Mouse (Mus musculus) cerebellum, adult 11 months (tissue): Measurements from ENCODE around the gene Mocs3.

Source experiments
- DNase-seq: peaks from one replicate; pipeline ENCODE4 v3.0.0; 2022

Mocs3 gene

GRCm38 (mm10) chr2:168242841-168243240 is 12.4 kb downstream of the Mocs3 start:
- no peak for DNase-seq

GRCm38 (mm10) chr2:168243278-168243677 is 12.9 kb downstream of the Mocs3 start:
- no peak for DNase-seq

GRCm38 (mm10) chr2:168245571-168245970 is 15.1 kb downstream of the Mocs3 start:
- DNase-seq, result no peak

GRCm38 (mm10) chr2:168248167-168248855 is 17.9 kb downstream of the Mocs3 start:
- DNase-seq, result no peak

DNA sequence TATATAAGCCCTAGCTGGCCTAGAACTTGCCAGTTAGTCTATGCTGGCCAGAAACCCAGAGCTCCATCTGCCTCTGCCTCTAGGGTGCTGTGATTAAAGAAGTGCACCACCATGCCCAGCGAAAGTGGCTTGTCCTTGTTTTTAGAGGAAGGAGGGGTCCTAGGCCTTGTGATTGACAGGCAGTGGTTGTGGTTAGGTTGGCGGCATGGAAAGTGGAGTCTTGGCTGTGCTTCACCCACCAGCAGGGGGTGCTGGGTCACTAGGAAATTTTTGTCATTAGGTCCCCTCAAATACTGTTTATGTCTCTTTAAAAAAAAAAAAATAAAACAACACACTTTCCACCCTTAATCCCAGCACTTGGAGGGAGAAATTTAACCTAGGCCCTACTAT is 18.4 kb downstream of the Mocs3 start:
- no peak for DNase-seq

DNA sequence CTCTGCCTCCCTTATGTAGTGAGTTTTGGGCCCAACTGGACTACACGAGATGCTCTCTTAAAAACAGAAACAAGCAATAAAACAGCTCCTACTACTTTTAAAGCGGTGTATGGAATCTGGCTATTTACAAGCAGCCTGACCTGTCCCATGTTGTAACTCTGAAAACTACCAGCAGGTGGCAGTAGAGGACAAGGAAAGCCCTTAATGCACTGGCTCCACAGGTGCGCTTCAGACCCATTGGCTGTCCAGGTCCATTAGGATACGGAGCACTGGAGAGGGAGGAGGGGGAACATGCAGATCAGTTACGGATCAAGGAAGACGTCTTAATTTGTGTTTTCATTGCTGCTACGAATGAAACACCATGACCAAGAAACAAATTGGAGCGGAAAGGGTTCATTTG is 19.8 kb downstream of the Mocs3 start:
- peak; percentile 76 for DNase-seq

- no peak for DNase-seq
Observed at GRCm38 (mm10) chr2:168252639-168253292, 22.3 kb downstream of the Mocs3 start.

DNA sequence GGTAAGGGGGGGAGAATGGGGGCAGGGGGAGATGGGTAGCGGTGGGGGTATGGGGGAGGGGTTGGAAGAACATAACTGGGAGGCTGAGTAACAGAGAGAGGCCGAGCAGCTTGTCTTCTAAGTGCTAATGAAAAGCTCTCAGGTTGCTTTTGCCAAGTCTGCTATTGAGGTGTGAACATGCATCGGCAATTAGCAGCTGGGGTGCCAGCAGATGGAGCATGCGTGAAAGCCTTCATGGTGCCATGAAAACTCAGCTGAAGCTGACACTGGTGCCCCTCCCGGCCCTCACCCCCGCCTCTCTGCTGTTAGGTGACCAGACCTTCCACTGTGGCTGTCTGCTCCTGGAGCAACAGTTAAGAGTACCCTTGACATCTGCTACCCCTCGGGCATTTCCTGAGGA is 23.4 kb downstream of the Mocs3 start:
- no peak for DNase-seq

- no peak for DNase-seq
Observed at GRCm38 (mm10) chr2:168256506-168256905, 26.1 kb downstream of the Mocs3 start.

GRCm38 (mm10) chr2:168257188-168257587 is 26.8 kb downstream of the Mocs3 start:
- DNase-seq, result no peak

DNA sequence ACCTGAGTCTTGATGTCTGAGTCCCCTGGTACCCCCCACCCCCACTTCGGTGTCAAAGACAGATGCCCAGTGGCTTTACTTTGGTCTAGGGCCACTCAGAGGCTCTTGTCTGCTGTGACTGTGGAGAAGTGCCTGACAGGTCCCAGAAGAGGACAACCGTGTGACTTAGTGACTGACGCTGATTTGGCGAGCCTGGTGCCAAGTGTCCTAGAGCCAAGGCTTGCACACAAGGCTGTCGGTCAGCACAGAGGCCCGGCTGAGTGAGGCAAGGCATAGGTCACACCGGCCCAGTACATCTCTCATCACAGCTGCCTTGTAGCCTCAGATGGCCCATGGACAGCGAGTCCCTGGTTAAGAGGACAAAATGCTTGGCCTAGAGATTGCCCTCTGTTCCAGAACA is 28.6 kb downstream of the Mocs3 start:
- DNase-seq, result no peak

DNA sequence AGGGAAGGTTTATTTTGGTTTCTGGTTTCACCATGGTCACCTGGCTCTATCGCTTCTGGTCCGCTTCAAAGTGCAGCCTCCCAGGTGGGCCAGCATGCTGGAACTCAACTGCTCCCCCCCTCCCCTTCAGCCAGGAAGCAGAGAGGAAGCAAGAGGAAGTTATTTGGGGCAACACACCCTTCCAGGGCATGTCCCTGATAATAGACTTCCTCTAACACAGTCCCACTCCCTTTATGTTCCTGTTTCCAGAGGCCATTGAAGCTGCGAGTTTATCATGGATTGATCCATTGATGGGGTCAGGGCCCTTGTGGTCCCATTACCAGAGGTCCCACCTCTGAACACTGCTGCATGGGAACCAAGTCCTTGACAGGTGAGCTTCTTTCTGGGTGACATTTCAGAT is 29.7 kb downstream of the Mocs3 start:
- no peak for DNase-seq

GRCm38 (mm10) chr2:168260900-168261299 is 30.5 kb downstream of the Mocs3 start:
- DNase-seq, result no peak

GRCm38 (mm10) chr2:168268033-168268432 is 37.6 kb downstream of the Mocs3 start:
- no peak for DNase-seq

DNA sequence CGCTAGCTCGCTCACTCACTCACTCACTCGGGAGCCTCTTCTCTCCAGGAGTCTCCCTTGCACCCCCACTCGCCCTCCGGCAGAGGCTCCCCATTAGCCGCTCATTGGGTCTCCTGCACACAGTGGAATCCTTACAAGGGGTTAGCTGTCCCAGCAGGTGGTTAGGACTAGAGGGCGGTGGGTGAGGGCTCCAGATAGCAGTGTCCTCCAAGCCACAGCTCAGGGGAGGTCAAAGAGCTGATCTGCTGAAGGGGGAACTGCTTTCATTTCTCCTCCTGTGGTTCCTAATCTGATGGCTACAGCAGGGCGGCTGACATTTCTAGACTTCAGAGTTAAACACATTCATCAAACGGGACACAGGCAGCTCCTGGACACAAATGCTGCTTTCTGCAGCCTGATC is 43.0 kb downstream of the Mocs3 start:
- no peak for DNase-seq

DNA sequence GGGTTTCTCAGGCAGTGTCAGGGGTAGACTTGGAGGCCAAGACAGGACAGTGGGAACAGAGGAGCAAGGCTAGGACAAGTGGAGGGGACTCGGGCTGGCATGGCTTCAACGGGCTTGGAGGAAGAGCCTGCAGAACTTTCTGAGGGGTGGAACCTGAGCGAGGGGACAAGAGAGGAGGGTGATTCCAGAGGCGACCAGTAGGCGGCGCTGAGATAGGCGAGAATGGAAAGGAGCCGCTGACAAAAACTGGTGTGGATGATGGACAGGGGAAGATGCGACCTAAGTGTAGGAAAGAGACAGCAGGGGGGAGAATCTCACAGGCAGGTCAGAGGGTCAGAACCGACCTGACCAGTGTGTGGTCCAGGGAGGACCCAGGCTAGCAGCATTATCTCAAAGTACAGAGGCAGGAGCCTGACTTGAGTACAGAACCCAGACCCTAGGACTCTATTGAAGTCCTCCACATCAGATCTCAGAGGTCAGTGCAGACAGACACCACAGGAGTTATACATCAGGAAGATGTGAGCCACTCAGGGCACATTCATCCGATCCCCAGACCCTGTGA is 44.0 kb downstream of the Mocs3 start:
- peak; percentile 26 for DNase-seq

GRCm38 (mm10) chr2:168280729-168281581 is 50.5 kb downstream of the Mocs3 start:
- DNase-seq, result no peak

DNA sequence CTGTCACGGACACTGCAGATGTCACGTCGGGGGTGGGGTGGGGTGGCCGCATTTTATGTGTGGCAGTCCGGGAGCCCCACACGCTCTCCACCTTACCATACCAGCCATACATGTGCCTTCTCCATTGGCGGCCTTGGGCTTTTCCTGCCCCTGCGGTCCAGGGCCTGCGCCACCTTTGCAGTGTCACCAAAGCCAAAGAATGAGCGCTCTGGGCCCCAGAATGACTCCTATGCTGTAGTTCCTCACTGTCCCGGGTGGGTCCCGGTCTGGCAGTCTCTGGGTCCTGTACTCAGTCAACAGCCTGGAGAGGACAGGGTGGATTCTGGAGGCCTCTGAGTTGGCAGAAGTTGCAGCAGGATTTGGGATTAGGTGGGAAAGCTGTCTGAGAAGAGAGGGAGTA is 51.2 kb downstream of the Mocs3 start, which contains the start of gene Kcng1:
Kcng1 (minus strand) TSS at position 155 of the 400 bp plus-strand sequence.
- DNase-seq, result no peak
